Mouse (Mus musculus) heart, embryonic 12.5 days (tissue): Measurements from ENCODE around the gene Myef2. TPM values are rescaled to one million over a fixed set of nuclear protein-coding genes. Genes with fewer than 3 reads are reported as not detected.

Experiments
- ATAC-seq: fragments of 200-750 bp; cut with Nextera tagmentation; 2 replicates; pipeline ENCODE4 v1.8.0; 2017; ENCODE audit warnings: moderate TSS enrichment, moderate library complexity; ENCODE audit not compliant: insufficient number of reproducible peaks, low FRiP score
- H3K27ac ChIP-seq: fragments of 300-500 bp; sonication (generic); 2 replicates; pipeline ENCODE4 v1.5.1; 2016; ENCODE audit warnings: mild to moderate bottlenecking, moderate library complexity; ENCODE audit not compliant: poor library complexity, severe bottlenecking
- H3K27me3 ChIP-seq: fragments of 300-500 bp; sonication (generic); replicated peaks from 2 replicates; pipeline ENCODE4 v1.6.1; 2016; ENCODE audit warnings: mild to moderate bottlenecking, moderate library complexity
- H3K36me3 ChIP-seq: fragments of 300-500 bp; sonication (generic); 2 replicates; pipeline ENCODE4 v1.6.1; 2016; ENCODE audit warnings: mild to moderate bottlenecking, moderate library complexity
- H3K4me1 ChIP-seq: fragments of 300-500 bp; sonication (generic); replicated peaks from 2 replicates; pipeline ENCODE4 v1.6.1; 2016; ENCODE audit warnings: mild to moderate bottlenecking
- H3K4me2 ChIP-seq: fragments of 300-500 bp; sonication (generic); 2 replicates; pipeline ENCODE4 v1.6.1; 2016; ENCODE audit warnings: mild to moderate bottlenecking, moderate library complexity
- H3K4me3 ChIP-seq: fragments of 300-500 bp; sonication (generic); 2 replicates; pipeline ENCODE4 v1.5.1; 2016; ENCODE audit warnings: mild to moderate bottlenecking
- H3K9ac ChIP-seq: fragments of 300-500 bp; sonication (generic); 2 replicates; pipeline ENCODE4 v1.6.1; 2016; ENCODE audit warnings: mild to moderate bottlenecking, moderate library complexity
- H3K9me3 ChIP-seq: fragments of 300-500 bp; sonication (generic); replicated peaks from 2 replicates; pipeline ENCODE4 v1.6.1; 2016; ENCODE audit warnings: mild to moderate bottlenecking, moderate library complexity
- WGBS: fragments of 180-500 bp; shearing (Covaris S2); methylation state at CpG from one replicate; pipeline ENCODE4 v1.1.7; 2016; 5-methylcytosine and 5-hydroxymethylcytosine counted together
- polyA plus RNA-seq: library from polyadenylated mRNA; unstranded; fragments of >200 nt; fragmentation: Nextera tagmentation; extraction: Ambion mirVana; gene quantifications from 2 replicates; pipeline ENCODE4 v1.2.1, GENCODE M21; 2016

The Myef2 gene
- polyA plus RNA-seq, 1 experiment from 2014 or later: 90.5 TPM

GRCm38 (mm10) chr2:125067373-125067772, 56.1 kb downstream of the Myef2 start:
- no peaks in the 10 kb centered on the region for H3K9me3 ChIP-seq
- no peak overlapping the region for H3K4me3 ChIP-seq
- no peak overlapping the region for H3K4me2 ChIP-seq
- no peaks in the 10 kb centered on the region for H3K36me3 ChIP-seq
- H3K9ac ChIP-seq: no peak overlapping the region
- no peak for ATAC-seq
- peaks cover 16% of the 10 kb centered on the region for H3K4me1 ChIP-seq
- no peak overlapping the region for H3K27ac ChIP-seq
- no peaks in the 10 kb centered on the region for H3K27me3 ChIP-seq
- 89% methylated on average over 7 of the region's 7 CpGs for WGBS

GRCm38 (mm10) chr2:125062944-125063343, 60.5 kb downstream of the Myef2 start:
- H3K9ac ChIP-seq: no peak overlapping the region
- H3K36me3 ChIP-seq: no peaks in the 10 kb centered on the region
- H3K9me3 ChIP-seq: no peaks in the 10 kb centered on the region
- WGBS: 47% methylated on average over 4 of the region's 4 CpGs
- peaks cover 12% of the 10 kb centered on the region for H3K4me1 ChIP-seq
- no peak overlapping the region for H3K27ac ChIP-seq
- H3K4me3 ChIP-seq: no peak overlapping the region
- H3K27me3 ChIP-seq: no peaks in the 10 kb centered on the region
- H3K4me2 ChIP-seq: no peak overlapping the region
- no peak for ATAC-seq

- Histone ChIP-seq H3K9ac (no peak overlapping the region), H3K4me1 (peaks cover 10% of the 10 kb centered on the region; the same call in 1 of the 2 replicates), H3K36me3 (no peaks in the 10 kb centered on the region), H3K27ac (no peak overlapping the region), H3K4me3 (no peak overlapping the region), H3K4me2 (no peak overlapping the region), H3K9me3 (no peaks in the 10 kb centered on the region), H3K27me3 (no peaks in the 10 kb centered on the region)
- WGBS: 78% methylated on average over 7 of the region's 7 CpGs
- ATAC-seq: no peak
Measured at GRCm38 (mm10) chr2:125061451-125061850, 62.0 kb downstream of the Myef2 start.

- H3K36me3 ChIP-seq: no peaks in the 10 kb centered on the region
- H3K4me2 ChIP-seq: no peak overlapping the region
- 0 out of 2 replicates have a peak, but pooled peaks cover under 1% of the 10 kb centered on the region for H3K4me1 ChIP-seq
- no peaks in the 10 kb centered on the region for H3K9me3 ChIP-seq
- H3K27me3 ChIP-seq: no peaks in the 10 kb centered on the region
- H3K27ac ChIP-seq: no peak overlapping the region
- 36% methylated on average over 7 of the region's 7 CpGs for WGBS
- H3K9ac ChIP-seq: no peak overlapping the region
- no peak for ATAC-seq
- no peak overlapping the region for H3K4me3 ChIP-seq
Measured at GRCm38 (mm10) chr2:125057250-125057815, 66.1 kb downstream of the Myef2 start.

- whole genome bisulfite sequencing: 77% methylated on average over 7 of the region's 7 CpGs
- ATAC-seq: no peak
Measured at GRCm38 (mm10) chr2:125055316-125055903, 68.1 kb downstream of the Myef2 start.

More at GRCm38 (mm10) chr2:125055316-125055903, 68.1 kb downstream of the Myef2 start:
- H3K4me3 ChIP-seq: no peak overlapping the region
- no peaks in the 10 kb centered on the region for H3K36me3 ChIP-seq
- no peak overlapping the region for H3K9ac ChIP-seq
- H3K4me2 ChIP-seq: no peak overlapping the region
- H3K9me3 ChIP-seq: no peaks in the 10 kb centered on the region
- no peak overlapping the region for H3K27ac ChIP-seq
- H3K27me3 ChIP-seq: no peaks in the 10 kb centered on the region
- no peaks in the 10 kb centered on the region for H3K4me1 ChIP-seq

Other genes starting within 250 kb of the Myef2 start
- gene Slc24a5, start 55.5 kb downstream of the Myef2 start, polyA plus RNA-seq: 2.9 and 4.1 TPM in 2 replicates
- gene Ctxn2, start 13.0 kb upstream of the Myef2 start, polyA plus RNA-seq: not detected in 2 replicates
- gene Slc12a1, start 28.8 kb upstream of the Myef2 start, polyA plus RNA-seq: 0.04 TPM in 1 of 2 replicates, not detected in the other
- gene Dut, start 123.5 kb upstream of the Myef2 start, polyA plus RNA-seq: 137 and 143 TPM in 2 replicates